ENCODE assay signal across 8 mouse cellular contexts in genomic region chr9:69472724-69473123, GRCm38 (mm10). TPM values are rescaled to one million over a fixed set of nuclear protein-coding genes. Genes with fewer than 3 reads are reported as not detected.
DNase-seq lines count a peak whose midpoint lies in the region; ATAC-seq and TF ChIP-seq lines count a peak whose summit lies in the region.

No protein-coding gene starts in this region.

- H3K4me2 ChIP-seq in lung, embryonic 14.5 days, result no peak overlapping the region

- H3K27me3 ChIP-seq in lung, embryonic 14.5 days (ENCODE audit: insufficient read depth, low read length), result no peaks in the 10 kb centered on the region

- peaks cover 35% of the 10 kb centered on the region for H3K36me3 ChIP-seq in lung, embryonic 14.5 days (ENCODE audit: insufficient read depth)

- TF ChIP-seq CTCF in lung, embryonic 14.5 days (IDR thresholded peaks at IDR 0.05; ENCODE audit: low read depth), result no peak

- DNase-seq in cerebellum, postnatal 10 days, result peak; percentile 48 to 49
- DNase-seq in heart, postnatal 14 days, result peak; percentile 74 to 84
- peak; percentile 96 for DNase-seq in lung, embryonic 14.5 days
- DNase-seq in right cerebral cortex, adult 18-20 months, result no peak
- no peak for DNase-seq in cerebellum, postnatal 36 days
- no peak for DNase-seq in frontal cortex, postnatal 10 days (ENCODE audit: low spot score in 2 of 2)

- peaks cover 21% of the 10 kb centered on the region; the same call in 1 of the 2 replicates for H3K4me1 ChIP-seq in brown adipose tissue, adult 24 weeks (ENCODE audit: control insufficient read depth, insufficient read depth, insufficient read length, low read length)
- H3K4me1 ChIP-seq in lung, embryonic 14.5 days (ENCODE audit: insufficient read depth), result peaks cover 32% of the 10 kb centered on the region

- peak overlapping the region; percentile 34 for H3K27ac ChIP-seq in brown adipose tissue, adult 24 weeks (replicated peaks; ENCODE audit: low read depth, low read length)
- H3K27ac ChIP-seq in lung, embryonic 14.5 days (ENCODE audit: low read depth), result peak overlapping the region; percentile 51; the same call in 1 of the 2 replicates

- WGBS in lung, embryonic 14.5 days, result 35% methylated on average over 6 of the region's 6 CpGs

- H3K4me3 ChIP-seq in brown adipose tissue, adult 24 weeks (ENCODE audit: insufficient read depth, low read depth, low read length), result no peak overlapping the region
- no peak overlapping the region for H3K4me3 ChIP-seq in lung, embryonic 14.5 days (ENCODE audit: low read depth, low read length)

- no peak overlapping the region for H3K9ac ChIP-seq in lung, embryonic 14.5 days

- no peak for ATAC-seq in cerebellum, adult (ENCODE audit: insufficient number of reproducible peaks, low FRiP score, low TSS enrichment)
- ATAC-seq in lung, embryonic 14.5 days (ENCODE audit: insufficient read depth), result peak; percentile 67

- no peaks in the 10 kb centered on the region for H3K9me3 ChIP-seq in lung, embryonic 14.5 days (ENCODE audit: low read depth, low read length)

- intact Hi-C loops in heart, postnatal 14 days (cut with DNase I), result loop anchor here (2.0 kb wide), 1 partner anchor 16 kb away; no protein-coding TSS in a partner anchor

RNA-seq across cellular contexts. Expression of gene Anxa2, which starts 19.3 kb away (rescaled TPM):
- polyA plus RNA-seq in brown adipose tissue, adult 24 weeks (2012; ENCODE audit: insufficient read depth, insufficient read length, missing spikeins), result 603 and 650 TPM in 2 replicates
- total RNA-seq in heart, postnatal 14 days (2021), result 100 to 1,000 TPM; 119 to 146 TPM
- 474 and 484 TPM in 2 replicates for polyA plus RNA-seq in lung, embryonic 14.5 days (2014; fragmentation: Nextera tagmentation; extraction: Ambion mirVana)

Comparison
In these comparisons a context has a peak if more than half of its experiments do, and no peak if none do; other contexts are left out.
1. DNase-seq: peak in cerebellum, postnatal 10 days (2 of 2), heart, postnatal 14 days (2 of 2) and lung, embryonic 14.5 days (single experiment); none in right cerebral cortex, adult 18-20 months (single experiment), cerebellum, postnatal 36 days (0 of 2) and frontal cortex, postnatal 10 days (0 of 2).